ENCODE assay signal across 8 mouse cellular contexts in the genomic region with DNA sequence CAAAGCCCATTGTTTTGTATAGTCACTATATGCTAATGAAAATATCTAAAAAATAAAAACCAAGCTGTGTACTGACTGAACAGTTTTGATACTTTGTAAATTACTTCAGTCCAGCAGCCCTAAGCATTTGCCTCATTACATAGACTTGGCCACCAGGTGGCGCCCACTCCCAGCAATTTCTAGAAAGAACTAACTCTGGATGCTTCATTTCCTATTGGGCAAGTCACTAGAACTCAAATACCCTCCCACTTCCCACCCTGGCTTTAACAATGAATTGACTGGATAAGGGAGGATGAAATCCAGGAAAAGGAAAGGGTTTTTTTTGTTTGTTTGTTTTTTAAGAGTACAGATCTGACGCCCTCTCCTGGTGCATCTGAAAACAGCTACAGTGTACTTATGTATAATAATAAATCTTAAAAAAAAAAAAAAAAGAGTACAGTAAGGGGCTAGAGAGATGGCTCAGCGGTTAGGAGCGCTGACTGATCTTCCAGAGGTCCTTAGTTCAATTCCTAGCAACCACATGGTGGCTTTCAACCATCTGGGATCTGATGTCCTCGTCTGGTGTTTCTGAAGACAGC. TPM values are rescaled to one million over a fixed set of nuclear protein-coding genes. Genes with fewer than 3 reads are reported as not detected.
A peak's percentile ranks its signal among the peaks of the same experiment; 100 is the strongest.
DNase-seq lines count a peak whose midpoint lies in the region; ATAC-seq and TF ChIP-seq lines count a peak whose summit lies in the region.

No protein-coding gene starts in this region.

- TF ChIP-seq CTCF in midbrain, postnatal 0 days (IDR thresholded peaks at IDR 0.05), result peak; percentile 95

- intact Hi-C loops in gastrocnemius, postnatal 14 days (cut with DNase I; ENCODE audit: low total_unique reads), result loop anchor here (5.0 kb wide), 1 partner anchor 232 kb away; no protein-coding TSS in a partner anchor
- intact Hi-C loops in left cerebral cortex, postnatal 4 days (cut with DNase I), result loop anchor here (5.0 kb wide), 1 partner anchor 232 kb away; no protein-coding TSS in a partner anchor

- no peaks in the 10 kb centered on the region for H3K27me3 ChIP-seq in liver, embryonic 12.5 days (replicated peaks)
- no peaks in the 10 kb centered on the region for H3K27me3 ChIP-seq in midbrain, postnatal 0 days (ENCODE audit: insufficient read depth, low read length)

- no peaks in the 10 kb centered on the region for H3K4me1 ChIP-seq in liver, embryonic 12.5 days
- no peaks in the 10 kb centered on the region for H3K4me1 ChIP-seq in midbrain, postnatal 0 days (ENCODE audit: insufficient read depth, low read length)

- H3K27ac ChIP-seq in liver, embryonic 12.5 days, result no peak overlapping the region
- H3K27ac ChIP-seq in midbrain, postnatal 0 days (ENCODE audit: low read depth, low read length), result no peak overlapping the region

- no peak for ATAC-seq in liver, embryonic 12.5 days
- peak; percentile 85 for ATAC-seq in midbrain, postnatal 0 days (ENCODE audit: low FRiP score)

- DNase-seq in liver, result peak; percentile 84
- peak; percentile 88 for DNase-seq in embryo, embryonic 10 days (ENCODE audit: low spot score)
- DNase-seq in gastrocnemius, postnatal 14 days, result peak; percentile 77
- DNase-seq in kidney, adult 18-20 months, result peak; percentile 85
- DNase-seq in left cerebral cortex, postnatal 4 days, result peak; percentile 87
- peak; percentile 92 for DNase-seq in midbrain, postnatal 0 days (ENCODE audit: low spot score)
- DNase-seq in spleen, postnatal 10 days (ENCODE audit: low spot score in 2 of 2), result peak; percentile 76 to 89

- no peaks in the 10 kb centered on the region for H3K36me3 ChIP-seq in liver, embryonic 12.5 days
- no peaks in the 10 kb centered on the region for H3K36me3 ChIP-seq in midbrain, postnatal 0 days (ENCODE audit: insufficient read depth, low read length)

- H3K9me3 ChIP-seq in liver, embryonic 12.5 days (replicated peaks), result no peaks in the 10 kb centered on the region
- no peaks in the 10 kb centered on the region for H3K9me3 ChIP-seq in midbrain, postnatal 0 days (ENCODE audit: low read length)

- no peak overlapping the region for H3K4me3 ChIP-seq in liver, embryonic 12.5 days
- H3K4me3 ChIP-seq in midbrain, postnatal 0 days (ENCODE audit: low read depth, low read length), result no peak overlapping the region

- no peak overlapping the region for H3K9ac ChIP-seq in liver, embryonic 12.5 days
- H3K9ac ChIP-seq in midbrain, postnatal 0 days (replicated peaks; ENCODE audit: low read length, poor library complexity, severe bottlenecking), result no peak overlapping the region

- no peak overlapping the region for H3K4me2 ChIP-seq in liver, embryonic 12.5 days
- no peak overlapping the region for H3K4me2 ChIP-seq in midbrain, postnatal 0 days (ENCODE audit: low read depth, low read length, poor library complexity, severe bottlenecking)

- 30% methylated on average over 5 of the region's 5 CpGs for WGBS in liver, embryonic 12.5 days (ENCODE audit: insufficient replicate concordance)
- 41% methylated on average over 5 of the region's 5 CpGs for WGBS in midbrain, postnatal 0 days

RNA-seq across cellular contexts. Expression of a gene that starts 14.8 kb away (rescaled TPM):
- polyA plus RNA-seq in liver, embryonic 12.5 days (2016; fragmentation: Nextera tagmentation; extraction: Ambion mirVana), result 28.9 and 29.3 TPM in 2 replicates
- 10 to 100 TPM in 1 of 2 experiments, 1 to 10 TPM in 1; 8.6 to 12.1 TPM for total RNA-seq in gastrocnemius, postnatal 14 days (2021)
- 10 to 100 TPM; 18.5 to 20.1 TPM for total RNA-seq in left cerebral cortex, postnatal 4 days (2021)
- 11.3 and 19.4 TPM in 2 replicates for total RNA-seq in midbrain, postnatal 0 days (2014; rRNA removed)
- polyA plus RNA-seq in midbrain, postnatal 0 days (2015; fragmentation: Nextera tagmentation; extraction: Ambion mirVana), result 6.7 and 11.7 TPM in 2 replicates
